Mouse (Mus musculus): ENCODE results near the gene Man1a. TPM values are rescaled to one million over a fixed set of nuclear protein-coding genes. Genes with fewer than 3 reads are reported as not detected.
A peak's percentile ranks its signal among the peaks of the same experiment; 100 is the strongest.

Gene Man1a
- polyA plus RNA-seq, 2 experiments from 2014 or later, result 19.9 to 25.9 TPM

DNA sequence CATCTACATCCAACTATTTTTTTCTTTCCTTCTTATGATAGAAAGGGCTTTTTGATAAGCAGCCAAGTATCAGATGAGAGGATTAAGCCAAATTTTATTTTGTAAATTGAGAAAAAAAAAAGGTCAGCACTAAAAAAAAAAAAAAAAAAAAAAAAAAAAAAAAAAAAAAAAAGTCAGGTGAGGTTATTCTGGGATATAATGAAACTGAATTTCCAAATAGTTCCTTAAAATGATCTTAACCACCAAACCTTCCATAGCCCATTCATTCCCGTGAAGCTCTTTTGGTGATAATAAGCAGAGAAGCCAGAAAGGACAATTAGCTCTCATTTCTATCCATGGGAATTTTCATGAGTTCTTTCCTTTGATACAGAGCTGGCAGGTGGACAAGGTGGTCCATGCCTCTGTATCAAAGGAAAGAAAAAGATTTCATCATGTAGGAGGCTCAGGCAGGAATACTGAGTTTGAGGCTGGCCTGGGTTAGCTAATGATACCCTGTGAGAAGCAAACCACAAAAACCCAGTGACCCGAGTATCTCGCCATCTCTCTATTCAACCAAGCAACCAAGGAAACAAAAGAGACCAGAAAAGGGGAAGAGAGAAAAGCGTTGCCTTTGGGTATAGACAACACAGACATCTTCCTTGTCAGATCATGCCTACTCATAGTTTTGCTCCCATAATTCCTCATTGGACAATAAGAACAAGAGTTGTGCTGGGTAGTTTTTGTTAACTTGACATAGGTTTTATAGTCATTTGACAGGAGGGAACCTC lies 162.7 kb downstream of the Man1a start:
- ATAC-seq, result no peak

DNA sequence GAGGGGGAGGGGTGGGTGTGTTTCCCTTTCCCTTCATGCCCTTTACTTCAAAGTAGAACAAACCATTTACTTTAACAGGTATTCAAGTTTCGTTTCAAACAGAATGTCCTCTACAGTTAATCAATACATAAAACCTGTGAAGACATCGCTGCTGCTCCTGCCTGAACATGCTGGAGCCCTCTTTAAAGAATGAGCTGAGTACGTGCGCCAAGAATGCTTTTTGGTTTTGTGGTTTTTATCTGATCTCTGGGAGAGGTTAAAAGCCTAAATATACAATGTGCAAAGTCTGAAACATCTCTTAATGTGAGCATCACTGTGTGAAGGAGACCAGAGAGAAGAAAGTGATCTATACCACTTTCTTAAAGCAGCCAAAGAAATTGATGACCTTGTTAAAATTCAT lies 186.9 kb downstream of the Man1a start:
- no peak for ATAC-seq

DNA sequence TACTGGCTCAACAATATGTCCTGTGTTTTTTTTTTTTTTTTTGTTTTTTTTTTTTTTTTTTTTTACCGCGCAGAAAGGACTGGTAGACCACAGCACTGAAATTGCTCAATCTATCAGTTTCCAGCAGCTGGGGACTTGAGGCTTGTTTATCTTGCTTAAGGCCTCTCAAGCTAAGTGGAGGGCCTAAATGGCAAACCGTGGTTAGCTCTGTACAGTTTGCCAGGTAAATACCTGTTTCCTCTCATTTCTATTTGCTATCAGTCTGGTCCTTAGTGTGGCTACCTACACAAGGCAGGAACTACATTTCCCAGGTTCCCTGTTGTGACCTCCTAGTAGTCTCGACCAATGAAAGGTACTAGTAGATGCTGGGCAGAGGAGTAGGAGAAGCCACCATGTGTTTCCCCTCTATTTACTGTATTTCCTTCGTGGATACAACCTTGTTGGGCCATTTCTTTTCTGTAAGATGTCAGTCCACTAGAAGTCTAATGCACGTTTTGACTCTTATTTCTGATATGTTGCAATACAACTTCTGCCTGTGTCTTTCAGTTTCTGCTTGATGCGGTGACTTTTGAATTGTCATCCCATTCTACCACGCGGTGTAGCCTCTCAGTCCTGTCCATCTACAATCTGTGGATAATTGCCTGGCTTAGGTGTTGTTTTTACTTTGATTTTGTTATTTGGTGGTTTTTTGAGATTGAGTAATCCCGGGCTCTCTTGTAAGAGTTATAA lies 187.9 kb downstream of the Man1a start:
- ATAC-seq, result no peak

DNA sequence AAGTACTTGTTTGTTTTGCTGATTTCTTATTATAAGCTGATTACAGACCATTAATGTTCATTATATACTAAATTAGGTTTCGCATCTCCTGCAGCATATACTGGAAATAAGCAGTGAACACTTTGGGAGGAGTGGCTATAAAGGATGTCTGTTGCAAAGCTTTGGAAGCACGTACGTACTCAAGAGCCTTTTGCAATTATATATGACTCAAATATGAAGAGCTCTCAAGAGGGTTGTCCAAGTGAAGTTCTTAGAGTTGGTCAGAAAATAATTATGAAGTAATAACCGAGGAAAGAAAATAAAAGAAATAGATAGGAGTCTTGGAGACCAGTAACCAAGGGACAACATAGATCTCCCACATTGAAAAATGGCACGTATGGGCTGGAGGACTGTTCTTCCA lies 189.9 kb downstream of the Man1a start:
- no peak for ATAC-seq

DNA sequence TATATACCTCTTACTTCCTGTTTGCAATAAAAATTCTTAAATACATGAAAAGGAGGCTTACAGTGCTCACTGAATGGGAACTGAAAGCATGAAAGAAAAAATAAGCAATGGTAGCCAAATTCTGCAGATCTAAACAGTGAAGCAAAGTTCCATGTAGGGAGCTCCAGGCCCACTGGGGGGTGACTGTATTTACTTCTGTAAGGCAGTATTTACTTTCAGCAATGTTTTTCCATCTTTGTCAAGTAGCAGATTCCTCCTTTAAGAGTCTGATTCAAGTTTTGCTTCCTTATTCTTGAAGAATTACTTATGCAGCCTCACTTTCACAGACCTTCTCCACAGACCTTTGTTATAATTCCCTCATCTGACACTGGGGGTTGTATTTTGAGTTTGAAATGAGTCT lies 195.1 kb downstream of the Man1a start:
- no peak for ATAC-seq

DNA sequence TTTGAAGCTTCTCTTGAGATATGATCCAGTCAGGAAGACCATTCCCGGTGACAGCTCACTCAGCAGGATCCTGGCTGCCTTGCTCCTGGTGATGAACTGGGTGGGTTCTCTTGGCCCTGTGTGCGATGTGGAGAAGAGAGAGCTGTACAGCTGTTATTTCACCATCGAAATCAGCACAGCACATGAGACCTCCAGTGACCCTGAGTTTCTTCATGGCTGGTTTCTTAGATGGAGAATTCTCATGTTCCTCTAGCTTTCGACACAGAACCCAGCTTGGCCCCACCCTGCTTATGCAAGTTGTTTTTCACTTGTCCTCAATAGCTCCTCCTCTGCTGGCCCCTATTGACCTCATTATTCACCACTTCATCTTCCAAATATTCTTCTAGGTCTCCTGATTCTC lies 200.5 kb downstream of the Man1a start:
- ATAC-seq, result no peak

DNA sequence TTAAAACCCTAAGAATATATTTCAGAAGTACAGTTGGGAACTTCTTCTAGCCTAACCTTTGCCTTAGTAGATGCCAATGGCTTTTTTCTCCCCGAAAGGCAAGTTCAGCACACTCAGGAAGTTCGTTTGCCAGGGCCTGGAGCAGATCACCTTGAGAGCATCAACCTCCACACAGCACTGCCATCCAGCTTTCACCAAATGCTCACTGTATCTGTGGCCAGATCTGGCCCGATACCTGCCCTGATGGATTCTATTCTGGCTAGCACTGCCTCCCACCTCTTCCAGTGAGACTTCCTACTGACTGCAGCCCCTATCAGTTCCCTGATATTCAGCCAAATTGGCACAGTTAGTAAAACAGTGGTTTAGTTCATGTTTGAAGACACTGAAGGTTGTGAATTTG lies 202.2 kb downstream of the Man1a start:
- ATAC-seq, result no peak

DNA sequence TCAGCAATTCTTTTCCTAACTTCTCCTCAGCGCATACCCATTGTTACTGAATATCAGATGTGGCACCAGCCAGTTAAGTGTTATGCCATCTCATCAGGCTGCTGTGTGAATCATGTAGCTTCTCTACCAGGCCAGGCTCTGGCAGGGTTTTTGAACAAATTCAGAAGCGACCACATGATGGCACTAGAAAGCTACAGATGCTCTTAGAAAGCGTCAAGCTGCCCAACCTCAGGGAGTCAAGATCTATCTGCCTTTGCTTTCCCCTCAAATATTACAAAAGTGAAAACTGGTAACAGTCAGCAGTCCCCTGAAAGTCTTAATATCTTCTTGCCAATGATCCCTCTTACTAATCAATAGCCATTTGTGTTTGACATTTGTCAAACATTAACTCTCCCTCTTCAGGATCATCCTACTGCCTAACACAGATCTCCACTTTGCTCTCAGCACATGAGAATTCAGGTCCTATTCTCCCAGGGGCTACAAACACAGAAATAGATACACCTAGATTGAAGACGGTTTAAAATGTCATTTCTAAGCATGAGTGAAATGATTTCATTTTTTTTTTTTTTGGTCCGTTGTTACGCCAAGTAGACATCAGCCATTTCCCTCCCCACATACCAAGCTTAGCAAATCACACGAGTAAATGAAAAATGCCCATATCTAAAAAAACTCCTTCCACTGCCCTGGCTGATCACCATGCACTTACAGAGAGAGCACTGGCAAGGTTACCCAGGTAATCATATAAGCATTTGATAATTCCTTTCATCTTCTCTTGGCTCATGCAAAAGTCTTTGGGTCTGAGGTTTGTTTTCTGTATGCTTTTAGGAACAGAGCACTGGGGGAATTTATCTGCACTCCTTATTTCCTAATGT lies 212.7 kb downstream of the Man1a start:
- peak; percentile 87 for ATAC-seq

DNA sequence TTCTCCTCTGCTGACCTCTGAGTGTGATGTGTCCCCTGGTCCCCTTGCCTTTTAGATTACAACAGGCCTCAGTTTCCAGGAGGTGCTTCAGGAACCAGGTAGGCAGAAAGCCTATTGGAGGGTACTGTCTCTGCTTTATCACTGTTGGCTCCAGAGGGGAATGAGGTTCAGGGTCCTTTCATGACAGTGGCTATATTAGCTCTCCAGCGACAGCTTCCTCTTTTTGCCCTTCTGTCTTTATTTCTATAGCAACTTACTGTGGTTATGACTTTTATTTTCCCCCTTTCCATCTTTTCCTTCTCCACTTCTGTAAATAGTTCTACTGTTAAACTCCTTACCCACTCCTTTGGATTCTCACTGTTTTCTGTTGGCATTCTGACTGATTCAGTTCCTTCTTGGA lies 216.5 kb downstream of the Man1a start:
- ATAC-seq, result no peak

DNA sequence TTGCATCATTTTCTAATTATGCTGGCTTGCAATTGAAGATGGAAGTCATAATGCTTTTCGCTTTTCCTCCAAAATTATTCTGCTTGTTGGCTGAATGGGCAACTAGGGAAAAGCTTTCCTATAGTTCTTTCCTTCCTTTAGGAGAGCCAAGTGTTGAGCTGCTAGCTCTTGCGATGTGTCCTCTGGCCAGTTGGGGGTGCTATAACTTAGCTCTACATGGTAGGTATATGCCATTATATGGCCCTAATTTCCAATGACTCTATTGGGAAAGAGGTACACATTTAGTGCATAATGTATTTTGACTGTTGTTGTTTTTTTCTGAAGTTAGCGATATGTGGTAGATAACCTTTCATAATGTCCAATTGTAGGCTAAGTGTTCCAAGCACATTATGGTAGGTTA lies 217.2 kb downstream of the Man1a start:
- peak; percentile 45 for ATAC-seq

All from CD4-positive, CD25-positive, alpha-beta regulatory T cell, adult 4 months (primary cell).